Mouse (Mus musculus) small intestine, adult 2 months (tissue): ENCODE measurements around the gene Bnip1.

Experiments
- CTCF ChIP-seq: fragments of 200-500 bp; IDR thresholded peaks from 2 replicates; pipeline ENCODE4 v1.5.1; 2012; ENCODE audit warnings: low read depth, mild to moderate bottlenecking, control low read depth, inconsistent platforms, low read length, moderate library complexity, mixed read lengths; ENCODE audit not compliant: insufficient replicate concordance, insufficient read length; ENCODE audit errors: extremely low read depth
- POLR2A ChIP-seq: fragments of 200-500 bp; IDR thresholded peaks from 2 replicates; pipeline ENCODE4 v1.6.1; 2012; ENCODE audit warnings: low read depth, mild to moderate bottlenecking, control low read depth, inconsistent platforms, low read length, moderate library complexity

- TF ChIP-seq CTCF: no peak
- no peak for TF ChIP-seq POLR2A
These were observed 45.3 kb downstream of the Bnip1 start for GRCm38 (mm10) chr17:26826131-26826530.
